Mouse (Mus musculus): Measurements from ENCODE around the gene Mxi1. TPM values are rescaled to one million over a fixed set of nuclear protein-coding genes. Genes with fewer than 3 reads are reported as not detected.

Mxi1 gene
- polyA plus RNA-seq, 1 experiment from 2014 or later = 59.3 TPM

GRCm38 (mm10) chr19:53413617-53414380 lies 103.5 kb downstream of the Mxi1 start:
- no peaks in the 10 kb centered on the region for H3K27me3 ChIP-seq (ENCODE audit: control insufficient read depth, insufficient read depth, low read length)
- no peaks in the 10 kb centered on the region for H3K36me3 ChIP-seq (ENCODE audit: control insufficient read depth, insufficient read depth, low read length)
- no peaks in the 10 kb centered on the region for H3K9me3 ChIP-seq (ENCODE audit: control insufficient read depth, low read length)
- no peak overlapping the region for H3K4me3 ChIP-seq (replicated peaks; ENCODE audit: low read depth, low read length)
- no peak overlapping the region for H3K4me2 ChIP-seq (ENCODE audit: low read length)
- 93% methylated on average over 15 of the region's 15 CpGs for WGBS
- peaks cover 8% of the 10 kb centered on the region; the same call in 1 of the 2 replicates for H3K4me1 ChIP-seq (ENCODE audit: control insufficient read depth, insufficient read depth, low read length)
- ATAC-seq (ENCODE audit: low FRiP score, low TSS enrichment) (no peak), DNase-seq (no peak)
- H3K9ac ChIP-seq (replicated peaks; ENCODE audit: low read length) = no peak overlapping the region
- no peak overlapping the region for H3K27ac ChIP-seq (replicated peaks; ENCODE audit: low read depth, low read length)

GRCm38 (mm10) chr19:53414650-53415049 lies 104.3 kb downstream of the Mxi1 start:
- H3K27ac ChIP-seq (replicated peaks; ENCODE audit: low read depth, low read length) = no peak overlapping the region

GRCm38 (mm10) chr19:53415198-53415597 lies 104.9 kb downstream of the Mxi1 start:
- Histone ChIP-seq H3K4me3 (replicated peaks; ENCODE audit: low read depth, low read length) (no peak overlapping the region), H3K4me2 (ENCODE audit: low read length) (no peak overlapping the region), H3K27ac (replicated peaks; ENCODE audit: low read depth, low read length) (no peak overlapping the region), H3K9ac (replicated peaks; ENCODE audit: low read length) (no peak overlapping the region), H3K4me1 (ENCODE audit: control insufficient read depth, insufficient read depth, low read length) (peaks cover 8% of the 10 kb centered on the region; the same call in 1 of the 2 replicates), H3K9me3 (ENCODE audit: control insufficient read depth, low read length) (no peaks in the 10 kb centered on the region), H3K36me3 (ENCODE audit: control insufficient read depth, insufficient read depth, low read length) (no peaks in the 10 kb centered on the region), H3K27me3 (ENCODE audit: control insufficient read depth, insufficient read depth, low read length) (no peaks in the 10 kb centered on the region)
- no peak for DNase-seq
- WGBS = 87% methylated on average over 17 of the region's 17 CpGs
- no peak for ATAC-seq (ENCODE audit: low FRiP score, low TSS enrichment)

More at GRCm38 (mm10) chr19:53414650-53415049, 104.3 kb downstream of the Mxi1 start:
- Histone ChIP-seq H3K27me3 (ENCODE audit: control insufficient read depth, insufficient read depth, low read length) (no peaks in the 10 kb centered on the region), H3K4me3 (replicated peaks; ENCODE audit: low read depth, low read length) (no peak overlapping the region), H3K4me2 (ENCODE audit: low read length) (no peak overlapping the region), H3K9ac (replicated peaks; ENCODE audit: low read length) (no peak overlapping the region), H3K36me3 (ENCODE audit: control insufficient read depth, insufficient read depth, low read length) (no peaks in the 10 kb centered on the region), H3K4me1 (ENCODE audit: control insufficient read depth, insufficient read depth, low read length) (peaks cover 8% of the 10 kb centered on the region; the same call in 1 of the 2 replicates), H3K9me3 (ENCODE audit: control insufficient read depth, low read length) (no peaks in the 10 kb centered on the region)
- DNase-seq (no peak), ATAC-seq (ENCODE audit: low FRiP score, low TSS enrichment) (no peak)
- WGBS = 88% methylated on average over 11 of the region's 11 CpGs

GRCm38 (mm10) chr19:53419834-53420233 lies 109.5 kb downstream of the Mxi1 start:
- Histone ChIP-seq H3K36me3 (ENCODE audit: control insufficient read depth, insufficient read depth, low read length) (no peaks in the 10 kb centered on the region), H3K27ac (replicated peaks; ENCODE audit: low read depth, low read length) (no peak overlapping the region), H3K27me3 (ENCODE audit: control insufficient read depth, insufficient read depth, low read length) (no peaks in the 10 kb centered on the region), H3K9me3 (ENCODE audit: control insufficient read depth, low read length) (no peaks in the 10 kb centered on the region), H3K4me2 (ENCODE audit: low read length) (no peak overlapping the region), H3K4me1 (ENCODE audit: control insufficient read depth, insufficient read depth, low read length) (0 out of 2 replicates have a peak, but pooled peaks cover 2% of the 10 kb centered on the region), H3K4me3 (replicated peaks; ENCODE audit: low read depth, low read length) (no peak overlapping the region), H3K9ac (replicated peaks; ENCODE audit: low read length) (no peak overlapping the region)
- 58% methylated on average over 5 of the region's 5 CpGs for WGBS
- DNase-seq = peak; percentile 74
- ATAC-seq (ENCODE audit: low FRiP score, low TSS enrichment) = no peak

- no peaks in the 10 kb centered on the region for H3K27me3 ChIP-seq (ENCODE audit: control insufficient read depth, insufficient read depth, low read length)
- DNase-seq = peak; percentile 85
- ATAC-seq (ENCODE audit: low FRiP score, low TSS enrichment) = peak; percentile 89
- 2% methylated on average over 19 of the region's 19 CpGs for WGBS
- H3K4me1 ChIP-seq (ENCODE audit: control insufficient read depth, insufficient read depth, low read length) = 0 out of 2 replicates have a peak, but pooled peaks cover 2% of the 10 kb centered on the region
- H3K4me3 ChIP-seq (replicated peaks; ENCODE audit: low read depth, low read length) = peak overlapping the region; percentile 29
- peak overlapping the region; percentile 22; the same call in 1 of the 2 replicates for H3K27ac ChIP-seq (replicated peaks; ENCODE audit: low read depth, low read length)
- H3K4me2 ChIP-seq (ENCODE audit: low read length) = peak overlapping the region; percentile 55
- H3K9ac ChIP-seq (replicated peaks; ENCODE audit: low read length) = peak overlapping the region; percentile 27
- no peaks in the 10 kb centered on the region for H3K9me3 ChIP-seq (ENCODE audit: control insufficient read depth, low read length)
- H3K36me3 ChIP-seq (ENCODE audit: control insufficient read depth, insufficient read depth, low read length) = no peaks in the 10 kb centered on the region
Observed at GRCm38 (mm10) chr19:53420924-53421582, 110.7 kb downstream of the Mxi1 start.

- ATAC-seq (ENCODE audit: low FRiP score, low TSS enrichment) (no peak; the same call in 1 of the 2 replicates), DNase-seq (no peak)
- H3K4me1 ChIP-seq (ENCODE audit: control insufficient read depth, insufficient read depth, low read length) = 0 out of 2 replicates have a peak, but pooled peaks cover 2% of the 10 kb centered on the region
- no peaks in the 10 kb centered on the region for H3K27me3 ChIP-seq (ENCODE audit: control insufficient read depth, insufficient read depth, low read length)
- 1% methylated on average over 6 of the region's 6 CpGs for WGBS
- H3K9me3 ChIP-seq (ENCODE audit: control insufficient read depth, low read length) = no peaks in the 10 kb centered on the region
- no peaks in the 10 kb centered on the region for H3K36me3 ChIP-seq (ENCODE audit: control insufficient read depth, insufficient read depth, low read length)
- H3K9ac ChIP-seq (replicated peaks; ENCODE audit: low read length) = no peak overlapping the region
- H3K4me3 ChIP-seq (replicated peaks; ENCODE audit: low read depth, low read length) = peak overlapping the region; percentile 29
- peak overlapping the region; percentile 55 for H3K4me2 ChIP-seq (ENCODE audit: low read length)
- no peak overlapping the region for H3K27ac ChIP-seq (replicated peaks; ENCODE audit: low read depth, low read length)
Observed at GRCm38 (mm10) chr19:53421583-53422188, 111.4 kb downstream of the Mxi1 start.

GRCm38 (mm10) chr19:53422358-53423308 lies 112.3 kb downstream of the Mxi1 start:
- H3K4me3 ChIP-seq (replicated peaks; ENCODE audit: low read depth, low read length) = no peak overlapping the region
- H3K36me3 ChIP-seq (ENCODE audit: control insufficient read depth, insufficient read depth, low read length) = no peaks in the 10 kb centered on the region
- no peak overlapping the region for H3K9ac ChIP-seq (replicated peaks; ENCODE audit: low read length)
- no peak for DNase-seq
- WGBS = 75% methylated on average over 18 of the region's 18 CpGs
- H3K27me3 ChIP-seq (ENCODE audit: control insufficient read depth, insufficient read depth, low read length) = no peaks in the 10 kb centered on the region
- no peak overlapping the region for H3K4me2 ChIP-seq (ENCODE audit: low read length)
- no peak for ATAC-seq (ENCODE audit: low FRiP score, low TSS enrichment)
- 0 out of 2 replicates have a peak, but pooled peaks cover 2% of the 10 kb centered on the region for H3K4me1 ChIP-seq (ENCODE audit: control insufficient read depth, insufficient read depth, low read length)
- no peaks in the 10 kb centered on the region for H3K9me3 ChIP-seq (ENCODE audit: control insufficient read depth, low read length)
- no peak overlapping the region for H3K27ac ChIP-seq (replicated peaks; ENCODE audit: low read depth, low read length)

- no peak overlapping the region for H3K4me2 ChIP-seq (ENCODE audit: low read length)
- H3K4me3 ChIP-seq (replicated peaks; ENCODE audit: low read depth, low read length) = no peak overlapping the region
- ATAC-seq (ENCODE audit: low FRiP score, low TSS enrichment) = no peak
- DNase-seq = no peak
- no peaks in the 10 kb centered on the region for H3K27me3 ChIP-seq (ENCODE audit: control insufficient read depth, insufficient read depth, low read length)
- H3K27ac ChIP-seq (replicated peaks; ENCODE audit: low read depth, low read length) = no peak overlapping the region
- H3K36me3 ChIP-seq (ENCODE audit: control insufficient read depth, insufficient read depth, low read length) = no peaks in the 10 kb centered on the region
- 21% methylated on average over 19 of the region's 19 CpGs for WGBS
- H3K4me1 ChIP-seq (ENCODE audit: control insufficient read depth, insufficient read depth, low read length) = 0 out of 2 replicates have a peak, but pooled peaks cover 2% of the 10 kb centered on the region
- no peaks in the 10 kb centered on the region for H3K9me3 ChIP-seq (ENCODE audit: control insufficient read depth, low read length)
- no peak overlapping the region for H3K9ac ChIP-seq (replicated peaks; ENCODE audit: low read length)
Observed at GRCm38 (mm10) chr19:53423341-53423753, 113.0 kb downstream of the Mxi1 start.
